Mouse (Mus musculus): ENCODE measurements at regions not wholly inside any gene's neighbourhood (a gene's known extent, or its start where the extent isn't known, plus 50 kb on each side); places are given as distances from the start of the nearest gene placed in this dataset.

- TF ChIP-seq CTCF (conservative IDR thresholded peaks at IDR 0.05; ENCODE audit: insufficient read depth, insufficient read length, low read depth, low read length) (no peak), POLR2A (IDR thresholded peaks at IDR 0.05; ENCODE audit: low read depth, low read length) (no peak)
- no peak overlapping the region for H3K4me3 ChIP-seq (ENCODE audit: insufficient read depth, low read depth, low read length)
- H3K27me3 ChIP-seq (replicated peaks; ENCODE audit: control insufficient read depth, insufficient read depth, low read length): no peaks in the 10 kb centered on the region
- no peaks in the 10 kb centered on the region for H3K36me3 ChIP-seq (ENCODE audit: control insufficient read depth, insufficient read depth, low read length)
- no peaks in the 10 kb centered on the region for H3K4me1 ChIP-seq (ENCODE audit: control insufficient read depth, insufficient read depth, low read length)
- DNase-seq: no peak
- WGBS: 84% methylated on average over 3 of the region's 3 CpGs
- no peak overlapping the region for H3K27ac ChIP-seq (ENCODE audit: insufficient read depth, low read depth, low read length)
Observed at GRCm38 (mm10) chr15:68707306-68707705, 2206.6 kb upstream of the Lrrc6 start.

GRCm38 (mm10) chr15:68695041-68695650 is 2194.4 kb upstream of the Lrrc6 start:
- H3K4me3 ChIP-seq (ENCODE audit: insufficient read depth, low read depth, low read length): no peak overlapping the region
- H3K27me3 ChIP-seq (replicated peaks; ENCODE audit: control insufficient read depth, insufficient read depth, low read length): no peaks in the 10 kb centered on the region
- TF ChIP-seq POLR2A (IDR thresholded peaks at IDR 0.05; ENCODE audit: low read depth, low read length) (no peak), CTCF (conservative IDR thresholded peaks at IDR 0.05; ENCODE audit: insufficient read depth, insufficient read length, low read depth, low read length) (no peak)
- no peaks in the 10 kb centered on the region for H3K36me3 ChIP-seq (ENCODE audit: control insufficient read depth, insufficient read depth, low read length)
- no peak overlapping the region for H3K27ac ChIP-seq (ENCODE audit: insufficient read depth, low read depth, low read length)
- H3K4me1 ChIP-seq (ENCODE audit: control insufficient read depth, insufficient read depth, low read length): no peaks in the 10 kb centered on the region
- no peak for DNase-seq
- 48% methylated on average over 5 of the region's 5 CpGs for WGBS

GRCm38 (mm10) chr15:68667462-68667861 is 2166.8 kb upstream of the Lrrc6 start:
- no peaks in the 10 kb centered on the region for H3K36me3 ChIP-seq (ENCODE audit: control insufficient read depth, insufficient read depth, low read length)
- H3K27me3 ChIP-seq (replicated peaks; ENCODE audit: control insufficient read depth, insufficient read depth, low read length): no peaks in the 10 kb centered on the region
- no peak overlapping the region for H3K4me3 ChIP-seq (ENCODE audit: insufficient read depth, low read depth, low read length)
- 91% methylated on average over 1 of the region's 1 CpGs for WGBS
- H3K27ac ChIP-seq (ENCODE audit: insufficient read depth, low read depth, low read length): no peak overlapping the region
- H3K4me1 ChIP-seq (ENCODE audit: control insufficient read depth, insufficient read depth, low read length): no peaks in the 10 kb centered on the region
- TF ChIP-seq CTCF (conservative IDR thresholded peaks at IDR 0.05; ENCODE audit: insufficient read depth, insufficient read length, low read depth, low read length) (no peak), POLR2A (IDR thresholded peaks at IDR 0.05; ENCODE audit: low read depth, low read length) (no peak)
- no peak for DNase-seq

- Histone ChIP-seq H3K4me1 (ENCODE audit: control insufficient read depth, insufficient read depth, low read length) (no peaks in the 10 kb centered on the region), H3K4me3 (ENCODE audit: insufficient read depth, low read depth, low read length) (no peak overlapping the region)
- TF ChIP-seq CTCF (conservative IDR thresholded peaks at IDR 0.05; ENCODE audit: insufficient read depth, insufficient read length, low read depth, low read length) (no peak), POLR2A (IDR thresholded peaks at IDR 0.05; ENCODE audit: low read depth, low read length) (no peak)
Observed at GRCm38 (mm10) chr15:68665331-68665730, 2164.6 kb upstream of the Lrrc6 start.

GRCm38 (mm10) chr15:68656722-68657121 is 2156.0 kb upstream of the Lrrc6 start:
- WGBS: 21% methylated on average over 6 of the region's 6 CpGs
- no peak for DNase-seq
- Histone ChIP-seq H3K4me1 (ENCODE audit: control insufficient read depth, insufficient read depth, low read length) (no peaks in the 10 kb centered on the region), H3K27ac (ENCODE audit: insufficient read depth, low read depth, low read length) (no peak overlapping the region), H3K4me3 (ENCODE audit: insufficient read depth, low read depth, low read length) (no peak overlapping the region), H3K36me3 (ENCODE audit: control insufficient read depth, insufficient read depth, low read length) (no peaks in the 10 kb centered on the region), H3K27me3 (replicated peaks; ENCODE audit: control insufficient read depth, insufficient read depth, low read length) (no peaks in the 10 kb centered on the region)
- TF ChIP-seq CTCF (conservative IDR thresholded peaks at IDR 0.05; ENCODE audit: insufficient read depth, insufficient read length, low read depth, low read length): no peak
- no peak for TF ChIP-seq POLR2A (IDR thresholded peaks at IDR 0.05; ENCODE audit: low read depth, low read length)

More at GRCm38 (mm10) chr15:68665331-68665730, 2164.6 kb upstream of the Lrrc6 start:
- DNase-seq: no peak
- Histone ChIP-seq H3K36me3 (ENCODE audit: control insufficient read depth, insufficient read depth, low read length) (no peaks in the 10 kb centered on the region), H3K27ac (ENCODE audit: insufficient read depth, low read depth, low read length) (no peak overlapping the region), H3K27me3 (replicated peaks; ENCODE audit: control insufficient read depth, insufficient read depth, low read length) (no peaks in the 10 kb centered on the region)

GRCm38 (mm10) chr15:68655046-68655445 is 2154.3 kb upstream of the Lrrc6 start:
- Histone ChIP-seq H3K36me3 (ENCODE audit: control insufficient read depth, insufficient read depth, low read length) (no peaks in the 10 kb centered on the region), H3K27ac (ENCODE audit: insufficient read depth, low read depth, low read length) (no peak overlapping the region), H3K27me3 (replicated peaks; ENCODE audit: control insufficient read depth, insufficient read depth, low read length) (no peaks in the 10 kb centered on the region), H3K4me1 (ENCODE audit: control insufficient read depth, insufficient read depth, low read length) (no peaks in the 10 kb centered on the region), H3K4me3 (ENCODE audit: insufficient read depth, low read depth, low read length) (no peak overlapping the region)
- 86% methylated on average over 3 of the region's 3 CpGs for WGBS
- TF ChIP-seq CTCF (conservative IDR thresholded peaks at IDR 0.05; ENCODE audit: insufficient read depth, insufficient read length, low read depth, low read length): no peak
- no peak for DNase-seq

- TF ChIP-seq POLR2A (IDR thresholded peaks at IDR 0.05; ENCODE audit: low read depth, low read length): no peak
- 43% methylated on average over 2 of the region's 2 CpGs for WGBS
- Histone ChIP-seq H3K4me3 (ENCODE audit: insufficient read depth, low read depth, low read length) (no peak overlapping the region), H3K27me3 (replicated peaks; ENCODE audit: control insufficient read depth, insufficient read depth, low read length) (no peaks in the 10 kb centered on the region), H3K36me3 (ENCODE audit: control insufficient read depth, insufficient read depth, low read length) (no peaks in the 10 kb centered on the region), H3K27ac (ENCODE audit: insufficient read depth, low read depth, low read length) (no peak overlapping the region), H3K4me1 (ENCODE audit: control insufficient read depth, insufficient read depth, low read length) (no peaks in the 10 kb centered on the region)
- no peak for DNase-seq
Observed at GRCm38 (mm10) chr15:68650609-68651008, 2149.9 kb upstream of the Lrrc6 start.
